Mouse (Mus musculus) left cerebral cortex, adult 2 months (tissue): ENCODE data around the gene Hoxd3. TPM values are rescaled to one million over a fixed set of nuclear protein-coding genes. Genes with fewer than 3 reads are reported as not detected.

Experiments used
- DNase-seq, 2 experiments: peaks; one replicate each; pipeline ENCODE4 v3.0.0; 2021 to 2022; ENCODE audit warnings: low spot score in 2 of 2, mixed read lengths in 1 of 2; ENCODE audit errors: extremely low spot score in 1 of 2
- H3K27ac ChIP-seq: fragments of 200-600 bp; 2 replicates; pipeline ENCODE4 v1.8.1; 2022
- H3K4me3 ChIP-seq: fragments of 200-600 bp; 2 replicates; pipeline ENCODE4 v1.8.1; 2022
- CTCF ChIP-seq: fragments of 200-600 bp; IDR thresholded peaks from 2 replicates; pipeline ENCODE4 v1.8.1; 2022; ENCODE audit warnings: antibody characterized with exemption, mild to moderate bottlenecking, moderate library complexity
- intact Hi-C: fragments of 180-260 bp; cut with DNase I; formaldehyde crosslinking; loops from one replicate; pipeline ENCODE4 v1.15.1; 2025
- total RNA-seq, 2 experiments: library from RNA; stranded (reverse); gene quantifications; 2 replicates each; pipeline ENCODE4 v1.2.3; 2021

Gene Hoxd3
- total RNA-seq, 2 experiments from 2014 or later = not detected

GRCm38 (mm10) chr2:74672481-74673362 is 39.0 kb upstream of the Hoxd3 start:
- DNase-seq = no peak
- intact Hi-C loops = no loop called here
- Histone ChIP-seq H3K27ac (no peak overlapping the region), H3K4me3 (no peak overlapping the region)
- TF ChIP-seq CTCF = peak; percentile 61

GRCm38 (mm10) chr2:74673835-74674425 is 37.8 kb upstream of the Hoxd3 start:
- Histone ChIP-seq H3K4me3 (no peak overlapping the region), H3K27ac (no peak overlapping the region)
- no peak for TF ChIP-seq CTCF
- intact Hi-C loops = no loop called here
- no peak for DNase-seq

- no peak for TF ChIP-seq CTCF
- intact Hi-C loops = no loop called here
- no peak for DNase-seq
- no peak within 1 kb of the TSS for H3K4me3 ChIP-seq
- no peak within 1 kb of the TSS for H3K27ac ChIP-seq
Observed at GRCm38 (mm10) chr2:74674881-74675665, 36.7 kb upstream of the Hoxd3 start, which contains the start of gene Hoxd12. Gene Hoxd12, plus strand, starts transcription at chr2:74675013.

- H3K4me3 ChIP-seq = no peak overlapping the region
- intact Hi-C loops = no loop called here
- no peak for TF ChIP-seq CTCF
- no peak for DNase-seq
- H3K27ac ChIP-seq = no peak overlapping the region
Observed at GRCm38 (mm10) chr2:74675666-74676282, 36.0 kb upstream of the Hoxd3 start.

- no peak overlapping the region for H3K27ac ChIP-seq
- H3K4me3 ChIP-seq = no peak overlapping the region
- DNase-seq = no peak
- intact Hi-C loops = no loop called here
- no peak for TF ChIP-seq CTCF
Observed at GRCm38 (mm10) chr2:74676376-74677052, 35.2 kb upstream of the Hoxd3 start.

GRCm38 (mm10) chr2:74677106-74677505 is 34.6 kb upstream of the Hoxd3 start:
- DNase-seq = no peak
- H3K27ac ChIP-seq = no peak overlapping the region
- TF ChIP-seq CTCF = no peak
- no peak overlapping the region for H3K4me3 ChIP-seq
- intact Hi-C loops = no loop called here

- intact Hi-C loops = no loop called here
- TF ChIP-seq CTCF = no peak
- Histone ChIP-seq H3K27ac (no peak within 1 kb of the TSS), H3K4me3 (no peak within 1 kb of the TSS)
- no peak for DNase-seq
Observed at GRCm38 (mm10) chr2:74678891-74679595, 32.7 kb upstream of the Hoxd3 start, which contains the start of gene Hoxd11. Gene Hoxd11, plus strand, starts transcription at chr2:74679557.

GRCm38 (mm10) chr2:74679596-74679971 is 32.1 kb upstream of the Hoxd3 start:
- Histone ChIP-seq H3K4me3 (no peak overlapping the region), H3K27ac (no peak overlapping the region)
- no peak for TF ChIP-seq CTCF
- DNase-seq = peak in 1 of 2 experiments; percentile 6
- intact Hi-C loops = no loop called here

GRCm38 (mm10) chr2:74679980-74680379 is 31.7 kb upstream of the Hoxd3 start:
- no peak for DNase-seq
- Histone ChIP-seq H3K4me3 (no peak overlapping the region), H3K27ac (no peak overlapping the region)
- intact Hi-C loops = no loop called here
- no peak for TF ChIP-seq CTCF

GRCm38 (mm10) chr2:74680561-74681398 is 30.9 kb upstream of the Hoxd3 start:
- DNase-seq = no peak
- intact Hi-C loops = no loop called here
- no peak overlapping the region for H3K27ac ChIP-seq
- no peak overlapping the region for H3K4me3 ChIP-seq
- no peak for TF ChIP-seq CTCF
